Mouse (Mus musculus): ENCODE data around the gene Kcnj14. TPM values are rescaled to one million over a fixed set of nuclear protein-coding genes. Genes with fewer than 3 reads are reported as not detected.

Kcnj14 gene
- total and polyA plus RNA-seq, 3 experiments = 0.39 to 1.3 TPM; not detected in 1

DNA sequence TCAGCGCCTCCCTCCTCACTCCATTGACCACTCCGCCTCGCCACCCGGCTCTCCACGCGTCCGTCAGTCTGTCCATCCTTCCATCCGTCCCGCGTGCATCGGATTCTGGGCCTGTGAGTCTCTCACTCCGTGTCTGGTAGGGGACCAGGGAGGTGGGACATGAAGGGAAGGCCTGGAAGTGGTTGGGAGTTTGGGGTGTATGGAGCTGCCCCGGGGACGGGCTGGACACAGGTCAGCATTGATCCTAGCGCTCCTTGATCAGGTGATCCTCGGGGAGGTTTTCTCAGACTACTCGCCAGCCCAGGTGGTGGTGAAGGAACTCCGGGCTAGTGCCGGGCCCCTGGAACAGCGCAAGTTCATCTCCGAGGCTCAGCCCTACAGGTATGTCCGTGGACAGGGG, 36.9 kb downstream of the Kcnj14 start:
- H3K9me3 ChIP-seq (replicated peaks; ENCODE audit: insufficient read depth, low read length) = no peaks in the 10 kb centered on the region
- TF ChIP-seq GABPA (IDR thresholded peaks at IDR 0.05; ENCODE audit: low read depth, low read length) (no peak), MEF2A (IDR thresholded peaks at IDR 0.05; ENCODE audit: extremely low read depth, insufficient replicate concordance, low read depth, low read length, poor library complexity, severe bottlenecking) (no peak), CTCF (IDR thresholded peaks at IDR 0.05 in 2 of 3, conservative IDR thresholded peaks at IDR 0.05 in 1 of 3; ENCODE audit: control insufficient read depth in 1 of 3, insufficient read depth in 1 of 3, low read depth in 2 of 3, low read length in 3 of 3, poor library complexity in 1 of 3, severe bottlenecking in 1 of 3) (no peak), MAX (IDR thresholded peaks at IDR 0.05; ENCODE audit: low read length) (no peak), TAL1 (IDR thresholded peaks at IDR 0.05; ENCODE audit: low read length) (no peak), EP300 (IDR thresholded peaks at IDR 0.05; ENCODE audit: low read depth in 1 of 2, low read length in 2 of 2) (no peak), RCOR1 (IDR thresholded peaks at IDR 0.05; ENCODE audit: low read depth, low read length) (no peak), MYB (IDR thresholded peaks at IDR 0.05; ENCODE audit: low read depth, low read length) (no peak), BHLHE40 (IDR thresholded peaks at IDR 0.05; ENCODE audit: borderline replicate concordance, low read depth, low read length) (no peak), ELF1 (IDR thresholded peaks at IDR 0.05; ENCODE audit: low read depth, low read length) (no peak), MXI1 (IDR thresholded peaks at IDR 0.05; ENCODE audit: low read depth, low read length) (no peak), JUND (IDR thresholded peaks at IDR 0.05; ENCODE audit: low read depth, low read length) (no peak), ZKSCAN1 (IDR thresholded peaks at IDR 0.05; ENCODE audit: low read depth, low read length) (no peak), USF2 (IDR thresholded peaks at IDR 0.05; ENCODE audit: borderline replicate concordance in 1 of 2, insufficient read depth in 1 of 2, low read depth in 1 of 2, low read length in 2 of 2) (no peak), ZNF384 (IDR thresholded peaks at IDR 0.05; ENCODE audit: low read depth, low read length) (no peak), TBP (IDR thresholded peaks at IDR 0.05; ENCODE audit: low read depth, low read length) (no peak), ETS1 (IDR thresholded peaks at IDR 0.05; ENCODE audit: low read depth, low read length) (no peak)
- H3K9ac ChIP-seq (ENCODE audit: control insufficient read depth, low read depth, low read length, poor library complexity, severe bottlenecking) = no peak overlapping the region
- no peaks in the 10 kb centered on the region for H3K79me2 ChIP-seq (ENCODE audit: control insufficient read depth, insufficient read depth, low read length, poor library complexity)
- no peak overlapping the region for H3K27ac ChIP-seq (ENCODE audit: control insufficient read depth, low read depth, low read length)
- no peak overlapping the region for H3K4me3 ChIP-seq (ENCODE audit: control insufficient read depth in 1 of 2, insufficient read depth in 1 of 2, low read depth in 2 of 2, low read length in 2 of 2)
- H3K36me3 ChIP-seq (ENCODE audit: control insufficient read depth in 1 of 2, insufficient read depth in 2 of 2, low read length in 2 of 2) = no peaks in the 10 kb centered on the region
- H3K4me1 ChIP-seq (ENCODE audit: control insufficient read depth in 1 of 2, insufficient read depth in 2 of 2, low read length in 2 of 2) = no peaks in the 10 kb centered on the region
- no peak for DNase-seq (ENCODE audit: low read depth, low spot score)
- H3K27me3 ChIP-seq (ENCODE audit: control insufficient read depth in 1 of 2, insufficient read depth in 2 of 2, low read length in 2 of 2) = peaks cover 0 to 1% of the 10 kb centered on the region in 2 experiments; a peak in 2 of 4 replicates

DNA sequence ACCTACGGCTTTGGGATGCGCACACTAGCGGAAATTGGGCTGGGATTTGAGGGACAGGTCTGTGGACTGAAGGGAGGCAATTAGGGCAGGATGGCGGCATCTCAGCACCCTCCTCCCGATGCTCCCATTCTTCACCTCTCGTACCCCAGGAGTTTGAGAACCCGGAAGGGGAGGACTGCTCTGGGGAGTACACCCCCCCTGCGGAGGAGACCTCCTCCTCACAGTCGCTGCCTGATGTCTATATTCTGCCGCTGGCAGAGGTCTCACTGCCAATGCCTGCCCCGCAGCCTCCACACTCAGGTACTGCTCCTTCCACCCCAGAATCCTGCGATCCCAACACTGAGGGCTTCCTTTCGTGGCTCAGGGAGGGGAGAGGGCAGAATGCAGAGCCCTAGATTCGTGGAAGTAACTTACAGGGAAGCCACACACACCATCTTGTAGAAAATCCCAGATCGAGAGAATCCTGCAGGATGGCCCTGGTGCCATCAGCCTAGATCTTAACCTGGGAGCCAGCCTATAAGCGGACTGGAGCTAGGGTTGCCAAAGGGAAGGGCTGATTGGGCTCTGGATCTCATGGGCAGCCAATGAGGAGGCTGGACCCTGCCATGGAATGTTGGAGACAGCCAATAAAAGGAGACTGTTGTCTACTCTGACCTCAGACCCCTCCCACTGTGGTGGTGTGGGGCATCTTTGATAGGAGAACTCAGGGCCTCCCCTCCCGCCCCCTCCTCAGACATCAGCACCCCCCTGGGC, 37.7 kb downstream of the Kcnj14 start:
- Histone ChIP-seq H3K4me3 (ENCODE audit: control insufficient read depth in 1 of 2, insufficient read depth in 1 of 2, low read depth in 2 of 2, low read length in 2 of 2) (no peak overlapping the region), H3K9ac (ENCODE audit: control insufficient read depth, low read depth, low read length, poor library complexity, severe bottlenecking) (no peak overlapping the region), H3K27me3 (ENCODE audit: control insufficient read depth in 1 of 2, insufficient read depth in 2 of 2, low read length in 2 of 2) (peaks cover 0 to 1% of the 10 kb centered on the region in 2 experiments; a peak in 2 of 4 replicates), H3K79me2 (ENCODE audit: control insufficient read depth, insufficient read depth, low read length, poor library complexity) (no peaks in the 10 kb centered on the region), H3K4me1 (ENCODE audit: control insufficient read depth in 1 of 2, insufficient read depth in 2 of 2, low read length in 2 of 2) (no peaks in the 10 kb centered on the region), H3K9me3 (replicated peaks; ENCODE audit: insufficient read depth, low read length) (no peaks in the 10 kb centered on the region), H3K36me3 (ENCODE audit: control insufficient read depth in 1 of 2, insufficient read depth in 2 of 2, low read length in 2 of 2) (no peaks in the 10 kb centered on the region), H3K27ac (ENCODE audit: control insufficient read depth, low read depth, low read length) (no peak overlapping the region)
- peak; percentile 43 for DNase-seq (ENCODE audit: low read depth, low spot score)
- TF ChIP-seq RCOR1 (IDR thresholded peaks at IDR 0.05; ENCODE audit: low read depth, low read length) = no peak
- TF ChIP-seq USF1 (IDR thresholded peaks at IDR 0.05; ENCODE audit: low read depth, low read length) = no peak
- TF ChIP-seq POLR2A (IDR thresholded peaks at IDR 0.05; ENCODE audit: control insufficient read depth in 1 of 2, insufficient read depth in 1 of 2, low read depth in 1 of 2, low read length in 2 of 2, poor library complexity in 1 of 2) = no peak
- no peak for TF ChIP-seq E2F4 (IDR thresholded peaks at IDR 0.05; ENCODE audit: borderline replicate concordance, low read depth, low read length)
- no peak for TF ChIP-seq POLR2AphosphoS5 (IDR thresholded peaks at IDR 0.05; ENCODE audit: borderline replicate concordance, low read depth, low read length)
